Mouse (Mus musculus): ENCODE results near the gene Tmem115.

DNA sequence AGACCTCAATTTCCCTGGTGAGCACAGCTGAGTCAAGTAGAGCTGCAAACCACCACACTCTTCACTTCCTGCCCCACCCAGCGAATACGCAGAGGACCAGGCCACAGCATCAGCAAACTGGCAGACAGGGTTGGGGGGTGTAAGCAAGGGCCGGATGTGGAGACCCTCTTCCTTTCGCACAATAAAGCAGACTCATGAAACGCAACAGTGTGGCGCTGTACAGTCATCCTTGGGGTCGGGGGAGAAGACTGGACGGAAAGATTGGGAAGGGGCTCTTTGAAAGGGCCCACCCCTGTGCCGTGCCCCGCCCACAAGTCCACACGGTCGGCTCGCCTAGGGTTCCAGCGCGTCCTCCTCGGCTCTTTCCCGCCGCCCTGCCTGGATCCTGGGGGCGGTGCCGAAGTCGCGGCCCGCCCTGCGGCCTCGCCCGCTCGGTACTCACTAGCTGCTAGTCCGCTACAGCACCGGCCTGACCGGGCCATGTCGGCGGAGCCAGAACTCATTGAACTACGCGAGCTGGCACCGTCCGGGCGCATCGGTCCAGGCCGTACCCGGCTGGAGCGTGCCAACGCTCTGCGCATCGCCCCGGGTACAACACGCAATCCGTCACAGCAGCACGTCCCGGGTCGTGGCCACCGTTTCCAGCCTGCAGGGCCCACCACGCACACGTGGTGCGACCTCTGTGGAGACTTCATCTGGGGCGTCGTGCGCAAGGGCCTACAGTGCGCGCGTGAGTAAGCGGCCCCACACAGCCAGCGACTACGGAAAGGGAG lies 17.6 kb downstream of the Tmem115 start, which contains the start of gene Rassf1:
- TF ChIP-seq CTCF (IDR thresholded peaks at IDR 0.05; ENCODE audit: extremely low read depth, insufficient read depth, insufficient read length, insufficient replicate concordance), result no peak
- no peak for TF ChIP-seq POLR2A (IDR thresholded peaks at IDR 0.05; ENCODE audit: low read depth, low read length)
